Mouse (Mus musculus): ENCODE data around the gene C130050O18Rik. TPM values are rescaled to one million over a fixed set of nuclear protein-coding genes. Genes with fewer than 3 reads are reported as not detected.

Gene C130050O18Rik
- total and polyA plus RNA-seq, 3 experiments: 0.12 to 0.21 TPM; not detected in 1

DNA sequence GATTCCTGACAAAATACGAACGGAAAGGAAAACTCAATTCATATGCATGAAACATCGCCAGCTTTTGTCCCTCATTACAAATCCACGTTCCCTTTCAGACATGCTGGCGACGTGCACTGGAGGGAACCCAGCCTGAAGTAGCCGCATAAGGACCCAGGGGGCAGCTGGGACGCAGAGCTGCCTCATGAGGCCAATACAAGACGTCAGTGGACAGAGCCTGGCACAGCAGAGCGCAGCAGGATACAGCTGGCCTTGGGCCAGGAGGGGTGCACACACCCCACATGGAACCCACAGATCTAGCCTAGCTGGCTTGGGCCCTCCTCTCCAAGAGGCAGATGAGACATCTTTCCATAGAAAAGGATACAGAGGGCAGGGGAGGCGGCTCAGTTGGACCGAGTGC lies 33.4 kb downstream of the C130050O18Rik start:
- Histone ChIP-seq H3K4me3 (ENCODE audit: control insufficient read depth in 1 of 2, insufficient read depth in 1 of 2, low read depth in 2 of 2, low read length in 2 of 2) (no peak overlapping the region), H3K9me3 (replicated peaks; ENCODE audit: insufficient read depth, low read length) (no peaks in the 10 kb centered on the region), H3K27me3 (ENCODE audit: control insufficient read depth in 1 of 2, insufficient read depth in 2 of 2, low read length in 2 of 2) (no peaks in the 10 kb centered on the region), H3K9ac (ENCODE audit: control insufficient read depth, low read depth, low read length, poor library complexity, severe bottlenecking) (no peak overlapping the region), H3K27ac (ENCODE audit: control insufficient read depth, low read depth, low read length) (no peak overlapping the region), H3K36me3 (ENCODE audit: control insufficient read depth in 1 of 2, insufficient read depth in 2 of 2, low read length in 2 of 2) (peaks cover 0 to 4% of the 10 kb centered on the region in 2 experiments; a peak in 1 of 4 replicates), H3K79me2 (ENCODE audit: control insufficient read depth, insufficient read depth, low read length, poor library complexity) (peaks cover 1% of the 10 kb centered on the region; the same call in 1 of the 2 replicates), H3K4me1 (ENCODE audit: control insufficient read depth in 1 of 2, insufficient read depth in 2 of 2, low read length in 2 of 2) (no peaks in the 10 kb centered on the region)
- no peak for DNase-seq (ENCODE audit: low read depth, low spot score)
- TF ChIP-seq USF2 (IDR thresholded peaks at IDR 0.05; ENCODE audit: borderline replicate concordance in 1 of 2, insufficient read depth in 1 of 2, low read depth in 1 of 2, low read length in 2 of 2) (no peak), GATA1 (IDR thresholded peaks at IDR 0.05; ENCODE audit: low read depth, low read length) (no peak), POLR2AphosphoS5 (IDR thresholded peaks at IDR 0.05; ENCODE audit: borderline replicate concordance, low read depth, low read length) (no peak), POLR2A (IDR thresholded peaks at IDR 0.05; ENCODE audit: control insufficient read depth in 1 of 2, insufficient read depth in 1 of 2, low read depth in 1 of 2, low read length in 2 of 2, poor library complexity in 1 of 2) (no peak), MEF2A (IDR thresholded peaks at IDR 0.05; ENCODE audit: extremely low read depth, insufficient replicate concordance, low read depth, low read length, poor library complexity, severe bottlenecking) (no peak), ZMIZ1 (IDR thresholded peaks at IDR 0.05; ENCODE audit: low read depth, low read length) (no peak), TCF12 (IDR thresholded peaks at IDR 0.05; ENCODE audit: low read depth, low read length) (no peak), MAX (IDR thresholded peaks at IDR 0.05; ENCODE audit: low read length) (no peak), USF1 (IDR thresholded peaks at IDR 0.05; ENCODE audit: low read depth, low read length) (no peak), SIN3A (IDR thresholded peaks at IDR 0.05; ENCODE audit: low read length) (no peak), EP300 (IDR thresholded peaks at IDR 0.05; ENCODE audit: low read depth in 1 of 2, low read length in 2 of 2) (no peak), KAT2A (conservative IDR thresholded peaks at IDR 0.05; ENCODE audit: low read depth, low read length) (no peak), NRF1 (IDR thresholded peaks at IDR 0.05; ENCODE audit: insufficient read depth, low read depth, low read length, poor library complexity, severe bottlenecking) (no peak), UBTF (IDR thresholded peaks at IDR 0.05; ENCODE audit: borderline replicate concordance, insufficient read depth, low read depth, low read length) (no peak), MAFK (IDR thresholded peaks at IDR 0.05; ENCODE audit: borderline replicate concordance, low read depth, low read length) (no peak), ETS1 (IDR thresholded peaks at IDR 0.05; ENCODE audit: low read depth, low read length) (no peak), ELF1 (IDR thresholded peaks at IDR 0.05; ENCODE audit: low read depth, low read length) (no peak), JUND (IDR thresholded peaks at IDR 0.05; ENCODE audit: low read depth, low read length) (no peak), RAD21 (IDR thresholded peaks at IDR 0.05; ENCODE audit: low read depth, low read length) (no peak)

DNA sequence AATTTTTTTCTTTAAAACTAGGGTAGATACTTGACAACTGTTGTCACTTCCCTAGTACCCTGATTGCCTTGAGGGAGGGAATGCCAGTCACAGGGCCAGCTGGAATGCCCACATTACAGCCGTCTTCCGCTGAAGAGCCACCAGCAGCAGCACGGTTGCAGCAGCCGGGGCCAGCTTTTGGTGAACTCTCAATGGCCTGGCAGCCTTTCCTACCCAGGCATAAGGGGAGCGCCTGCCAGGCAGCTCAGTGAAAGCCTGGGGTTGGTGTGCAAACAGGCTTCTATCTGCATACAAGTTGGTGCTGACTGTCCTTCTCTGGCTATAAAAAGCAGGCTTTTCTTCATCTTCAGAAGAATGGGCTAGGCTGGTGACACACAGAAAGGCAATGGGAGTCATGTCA lies 35.4 kb downstream of the C130050O18Rik start:
- Histone ChIP-seq H3K4me3 (ENCODE audit: control insufficient read depth in 1 of 2, insufficient read depth in 1 of 2, low read depth in 2 of 2, low read length in 2 of 2) (no peak overlapping the region), H3K79me2 (ENCODE audit: control insufficient read depth, insufficient read depth, low read length, poor library complexity) (peaks cover 1% of the 10 kb centered on the region; the same call in 1 of the 2 replicates), H3K27me3 (ENCODE audit: control insufficient read depth in 1 of 2, insufficient read depth in 2 of 2, low read length in 2 of 2) (no peaks in the 10 kb centered on the region), H3K9ac (ENCODE audit: control insufficient read depth, low read depth, low read length, poor library complexity, severe bottlenecking) (no peak overlapping the region), H3K9me3 (replicated peaks; ENCODE audit: insufficient read depth, low read length) (no peaks in the 10 kb centered on the region), H3K36me3 (ENCODE audit: control insufficient read depth in 1 of 2, insufficient read depth in 2 of 2, low read length in 2 of 2) (peaks cover 0 to 4% of the 10 kb centered on the region in 2 experiments; a peak in 1 of 4 replicates), H3K4me1 (ENCODE audit: control insufficient read depth in 1 of 2, insufficient read depth in 2 of 2, low read length in 2 of 2) (no peaks in the 10 kb centered on the region), H3K27ac (ENCODE audit: control insufficient read depth, low read depth, low read length) (no peak overlapping the region)
- DNase-seq (ENCODE audit: low read depth, low spot score): no peak
- TF ChIP-seq RCOR1 (IDR thresholded peaks at IDR 0.05; ENCODE audit: low read depth, low read length) (no peak), MAFK (IDR thresholded peaks at IDR 0.05; ENCODE audit: borderline replicate concordance, low read depth, low read length) (no peak), NELFE (IDR thresholded peaks at IDR 0.05; ENCODE audit: low read depth, low read length) (no peak), MEF2A (IDR thresholded peaks at IDR 0.05; ENCODE audit: extremely low read depth, insufficient replicate concordance, low read depth, low read length, poor library complexity, severe bottlenecking) (no peak), SMC3 (IDR thresholded peaks at IDR 0.05; ENCODE audit: low read depth, low read length) (no peak), ETS1 (IDR thresholded peaks at IDR 0.05; ENCODE audit: low read depth, low read length) (no peak), MYC (IDR thresholded peaks at IDR 0.05; ENCODE audit: low read depth, low read length) (no peak), CHD1 (IDR thresholded peaks at IDR 0.05; ENCODE audit: low read depth, low read length) (no peak), POLR2AphosphoS2 (IDR thresholded peaks at IDR 0.05; ENCODE audit: low read length) (no peak), POLR2A (IDR thresholded peaks at IDR 0.05; ENCODE audit: control insufficient read depth in 1 of 2, insufficient read depth in 1 of 2, low read depth in 1 of 2, low read length in 2 of 2, poor library complexity in 1 of 2) (no peak), MYB (IDR thresholded peaks at IDR 0.05; ENCODE audit: low read depth, low read length) (no peak), EP300 (IDR thresholded peaks at IDR 0.05; ENCODE audit: low read depth in 1 of 2, low read length in 2 of 2) (no peak), USF2 (IDR thresholded peaks at IDR 0.05; ENCODE audit: borderline replicate concordance in 1 of 2, insufficient read depth in 1 of 2, low read depth in 1 of 2, low read length in 2 of 2) (no peak), KAT2A (conservative IDR thresholded peaks at IDR 0.05; ENCODE audit: low read depth, low read length) (no peak), ZNF384 (IDR thresholded peaks at IDR 0.05; ENCODE audit: low read depth, low read length) (no peak)
